Mouse (Mus musculus) activated CD4-positive, CD25-positive, alpha-beta regulatory T cell, adult 4 months (primary cell): ENCODE data around the gene Ech1. TPM values are rescaled to one million over a fixed set of nuclear protein-coding genes. Genes with fewer than 3 reads are reported as not detected.

ENCODE experiments used
- ATAC-seq: one replicate; pipeline ENCODE4 v1.8.0; 2017
- polyA plus RNA-seq, 2 experiments: library from polyadenylated mRNA; unstranded; fragments of 100-300 nt; shearing (Covaris generic); gene quantifications; one replicate each; pipeline ENCODE4 v1.2.1; 2017

Ech1 gene
- polyA plus RNA-seq, 2 experiments from 2014 or later = 192 to 199 TPM

DNA sequence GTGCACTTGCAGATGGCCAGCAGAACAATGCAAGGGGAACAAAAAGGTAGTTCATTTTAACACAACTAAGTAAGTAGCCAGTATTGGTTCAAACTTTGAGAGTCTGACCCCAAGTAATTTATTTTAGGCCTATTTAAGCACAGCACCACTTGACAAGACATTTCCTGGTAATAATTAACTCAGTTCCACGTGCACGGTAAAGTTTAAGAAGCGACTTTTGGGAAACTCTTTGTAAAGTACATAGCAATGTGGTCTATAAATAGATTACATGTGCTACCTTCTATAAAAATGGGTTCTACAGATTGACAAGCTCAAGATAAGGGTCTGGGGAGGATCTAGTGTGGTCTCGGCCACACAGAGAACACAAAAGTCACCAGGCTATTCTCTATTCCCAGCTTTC lies 21.3 kb upstream of the Ech1 start:
- ATAC-seq = no peak

DNA sequence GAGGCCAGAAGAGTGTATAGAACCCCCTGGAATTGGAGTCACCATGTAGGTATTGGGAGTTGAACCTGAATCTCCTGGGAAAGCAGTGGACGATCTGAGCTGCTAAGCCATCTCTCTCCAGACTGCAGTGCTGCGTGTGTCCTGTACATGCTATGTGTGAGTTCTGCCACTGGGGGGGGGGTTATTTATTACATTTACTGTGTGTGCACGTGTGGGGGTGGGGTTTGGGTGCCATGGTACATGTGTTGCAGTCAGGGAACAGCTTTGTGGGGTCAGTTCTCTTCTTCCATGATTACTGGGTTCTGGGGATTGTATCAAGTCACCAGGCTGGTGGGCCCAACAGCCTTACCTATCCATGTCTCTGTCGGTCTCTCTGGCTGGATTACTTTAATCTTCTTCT lies 18.1 kb upstream of the Ech1 start:
- ATAC-seq = no peak

DNA sequence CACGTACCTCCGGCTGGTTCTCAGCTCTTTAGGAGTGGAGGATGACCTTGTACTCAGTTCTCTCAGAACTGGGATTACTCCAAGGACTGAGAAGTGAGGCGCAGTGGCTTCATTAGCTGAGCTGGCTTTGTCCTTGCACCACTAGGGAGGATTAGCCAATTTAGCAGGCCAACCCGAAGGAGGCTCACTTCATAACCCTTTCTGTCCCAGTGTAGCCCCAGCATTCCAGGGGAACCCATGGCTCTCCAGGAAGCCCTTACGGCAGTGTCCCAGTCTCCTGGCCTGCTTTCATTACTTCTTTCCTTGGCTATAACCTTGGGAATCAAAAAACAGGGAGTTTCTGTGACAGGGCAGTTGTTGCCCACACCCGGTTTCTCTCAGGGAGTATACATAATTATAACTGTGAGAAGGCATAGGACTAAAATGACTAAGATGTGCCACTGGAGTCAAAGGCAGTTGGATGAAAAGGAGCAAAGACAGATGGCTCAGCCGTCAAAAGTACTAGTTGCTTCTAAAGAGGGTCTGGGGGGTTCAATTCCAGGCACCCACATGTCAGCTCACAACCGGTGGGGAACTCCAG lies 17.3 kb upstream of the Ech1 start:
- ATAC-seq = no peak

DNA sequence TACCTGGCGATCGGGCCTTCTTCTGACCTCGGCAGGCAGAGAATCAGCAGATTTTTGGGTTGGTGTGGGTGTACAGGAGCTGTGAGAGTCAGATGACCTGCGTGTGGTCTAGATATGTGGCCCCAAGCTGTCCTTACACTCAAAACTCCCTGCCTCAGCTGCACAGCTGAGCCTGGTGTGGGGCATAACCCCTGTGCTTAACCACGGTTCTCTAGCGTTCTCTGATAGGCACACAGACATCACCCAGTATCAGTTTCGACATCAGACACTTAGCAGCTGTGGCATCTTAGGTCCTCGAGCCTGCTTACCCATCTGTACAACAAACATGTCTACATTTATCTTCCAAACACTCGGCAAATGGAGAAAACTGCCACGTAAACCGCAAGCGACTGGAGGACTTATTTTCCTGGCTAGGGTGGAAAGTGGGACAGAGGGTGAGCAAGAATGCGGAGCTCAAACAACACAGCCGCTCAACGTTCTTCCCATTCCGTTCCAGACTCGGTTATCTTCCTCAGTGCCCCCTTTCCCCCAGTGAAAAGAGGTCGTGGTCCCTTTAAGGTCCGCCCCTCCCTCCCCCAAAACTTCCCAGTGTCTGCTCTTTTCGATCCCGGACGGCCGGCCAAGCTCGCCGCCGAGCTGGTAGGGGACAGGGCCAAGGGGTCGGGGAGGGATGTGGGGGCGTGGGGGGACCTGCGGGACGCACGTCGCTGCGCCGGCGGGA lies 16.6 kb upstream of the Ech1 start, which contains the start of gene Hnrnpl:
Hnrnpl (plus strand) TSS at position 321 of the 721 bp plus-strand sequence.
- peak; percentile 12 for ATAC-seq

DNA sequence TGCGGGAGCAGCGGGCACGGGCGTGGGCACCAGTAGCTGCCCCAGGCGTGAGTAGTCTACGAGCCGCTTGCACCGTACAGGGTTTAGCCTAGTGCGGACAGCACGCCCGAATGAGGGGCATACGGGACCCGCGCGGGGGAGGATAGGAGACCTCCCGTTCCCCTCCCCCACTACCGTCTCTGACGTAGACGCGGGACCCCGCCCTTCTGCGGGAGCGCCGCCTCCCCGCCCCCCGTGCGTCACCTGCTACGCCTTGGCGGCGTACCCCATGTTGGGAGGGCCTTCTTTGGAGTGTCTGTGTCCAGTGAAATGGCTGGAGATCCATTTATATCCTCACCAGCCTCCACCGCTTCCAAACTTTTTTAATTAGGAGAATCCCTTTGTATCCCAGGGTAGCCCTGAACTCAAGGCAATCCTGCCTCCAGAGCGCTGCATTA lies 16.0 kb upstream of the Ech1 start:
- peak; percentile 37 for ATAC-seq

DNA sequence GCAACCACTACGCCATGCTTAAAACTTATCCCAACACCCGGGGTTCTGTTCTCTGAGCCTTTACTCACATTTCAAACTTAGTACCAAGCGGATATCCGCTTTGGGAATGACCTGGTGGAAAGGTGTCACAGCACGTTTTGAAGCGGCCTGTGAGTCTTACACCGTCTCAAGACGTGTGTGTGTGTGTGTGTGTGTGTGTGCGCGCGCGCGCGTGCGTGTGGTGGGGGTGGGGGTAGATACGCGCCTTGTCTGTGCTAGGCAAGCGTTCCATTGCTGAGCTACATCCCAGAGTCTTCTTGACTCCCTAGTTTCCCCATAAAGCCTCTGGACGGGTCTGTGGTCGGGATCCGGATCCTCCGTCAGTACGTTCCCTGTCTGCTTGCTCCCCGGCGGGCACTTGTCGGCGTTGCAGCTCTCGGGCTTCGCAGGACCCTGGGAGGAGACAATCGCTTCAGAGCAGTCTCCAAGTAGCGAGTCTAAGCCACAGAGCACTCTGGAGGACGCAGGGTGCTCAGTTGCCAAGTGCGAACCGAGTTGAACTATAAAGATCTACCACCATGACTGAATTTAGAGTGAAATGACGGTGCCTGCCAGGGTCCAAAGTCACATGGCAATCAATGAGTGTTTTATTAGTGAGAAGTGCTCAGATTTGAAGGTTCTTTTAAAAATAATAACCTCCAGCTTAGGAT lies 15.5 kb upstream of the Ech1 start:
- peak; percentile 21 for ATAC-seq

DNA sequence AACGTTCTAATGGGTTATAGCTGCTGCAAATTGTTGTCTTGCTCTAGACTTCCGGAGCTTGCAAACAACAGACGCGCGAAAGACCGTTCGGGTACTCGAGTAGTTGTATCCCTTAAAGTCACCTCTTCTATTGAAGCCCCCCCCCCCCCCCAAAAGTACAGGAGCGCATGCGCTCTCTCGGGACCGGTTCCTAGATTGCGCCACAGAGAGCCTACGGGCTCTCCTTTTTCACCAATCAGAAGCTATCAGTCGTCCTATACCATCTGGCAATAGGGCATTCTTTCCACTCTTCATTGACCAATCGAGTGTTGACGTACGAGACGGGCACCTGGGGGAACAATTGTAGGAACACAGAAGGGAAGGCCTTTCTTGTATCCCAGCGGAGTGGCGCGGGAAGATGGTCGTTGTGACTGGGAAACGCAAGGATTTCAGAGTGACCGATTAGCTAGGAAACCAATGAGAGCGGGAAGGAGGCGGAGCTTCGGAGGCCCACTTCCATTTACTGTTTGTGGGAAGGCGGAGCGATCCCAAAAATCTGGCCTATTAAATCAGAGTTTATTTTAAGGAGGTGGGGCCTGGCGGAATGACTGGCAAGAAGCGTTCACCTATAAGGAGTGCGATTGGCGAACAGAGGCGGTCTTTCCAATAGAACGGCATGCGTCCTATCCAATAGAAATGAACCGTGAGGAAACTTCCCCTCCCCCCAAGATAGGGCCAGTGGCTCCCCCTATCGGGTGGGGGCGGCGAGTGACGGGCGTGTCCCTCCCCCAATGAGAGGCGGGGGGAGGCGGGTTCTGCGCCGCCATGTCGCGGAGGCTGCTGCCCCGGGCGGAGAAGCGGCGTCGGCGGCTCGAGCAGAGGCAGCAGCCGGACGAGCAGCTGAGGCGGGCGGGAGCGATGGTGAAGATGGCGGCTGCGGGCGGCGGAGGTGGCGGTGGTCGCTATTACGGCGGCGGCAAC lies 14.6 kb upstream of the Ech1 start:
- ATAC-seq = peak; percentile 73

DNA sequence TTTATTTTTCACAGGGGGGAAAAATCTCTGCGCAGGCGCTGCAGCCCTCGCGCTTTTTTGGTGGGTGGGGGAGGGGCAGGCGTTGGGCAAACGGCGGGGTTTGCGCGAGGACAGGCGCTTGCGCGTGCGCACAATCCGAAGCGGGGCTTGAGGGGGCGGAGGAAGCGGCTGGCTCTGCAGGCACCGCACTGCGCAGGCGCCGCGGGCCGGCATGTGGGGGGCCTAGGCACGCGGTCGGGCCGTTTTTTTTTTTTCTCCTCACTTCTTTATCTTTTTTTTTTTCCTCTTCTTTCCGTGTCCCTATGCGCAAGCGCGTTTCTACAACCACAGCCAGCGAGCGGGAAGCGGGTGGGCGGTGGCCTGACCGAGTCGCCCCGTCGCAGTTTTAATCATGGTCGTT lies 13.8 kb upstream of the Ech1 start:
- no peak for ATAC-seq

DNA sequence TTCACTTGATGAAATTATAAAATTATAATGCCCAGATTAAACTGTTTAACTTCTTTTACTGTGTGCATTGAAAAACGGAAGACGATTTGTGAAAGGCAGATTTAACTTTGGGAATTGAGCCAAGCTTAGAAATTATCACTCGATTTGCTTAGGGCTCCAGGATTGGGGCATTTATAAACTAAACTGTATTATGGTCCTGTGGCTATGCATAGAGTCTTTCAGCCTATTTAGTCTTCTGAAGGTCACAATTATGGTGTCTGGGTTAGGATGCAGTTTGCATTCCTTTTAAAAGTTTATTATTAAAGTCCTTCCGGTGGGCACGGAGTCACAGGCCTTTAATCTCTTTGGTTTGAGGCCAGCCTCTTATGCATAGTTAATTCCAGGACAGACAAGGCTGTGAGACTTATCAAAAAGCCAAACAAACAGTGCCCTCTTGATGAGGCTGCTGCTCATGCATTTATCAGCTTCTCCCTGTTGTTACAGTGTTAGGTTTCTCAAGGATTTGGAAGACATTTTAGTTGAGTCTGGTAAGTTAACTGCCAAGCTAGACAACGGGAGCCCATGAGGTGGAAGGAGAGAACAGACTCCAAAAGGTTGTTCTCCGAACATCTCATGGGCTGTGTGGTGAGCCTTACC lies 13.3 kb upstream of the Ech1 start:
- no peak for ATAC-seq

DNA sequence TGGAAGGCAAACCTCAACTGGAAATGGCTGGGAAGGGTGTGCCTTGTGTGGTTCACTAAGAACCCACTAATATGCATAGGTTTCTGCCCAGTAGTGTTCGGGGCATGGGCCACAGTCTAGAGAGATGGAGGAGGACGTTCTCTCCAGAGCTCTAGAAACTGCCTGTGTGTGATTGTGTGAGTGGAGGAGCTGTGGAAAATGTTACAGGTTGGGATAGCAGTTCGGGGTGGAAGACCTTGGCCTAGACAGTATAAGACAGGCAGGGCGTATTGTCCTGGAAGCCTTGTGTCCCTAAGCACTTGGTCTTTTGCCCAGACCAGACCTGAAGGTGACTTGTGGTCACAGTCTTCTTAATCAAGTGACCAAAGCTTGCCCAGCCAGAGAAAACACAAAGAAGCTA lies 12.6 kb upstream of the Ech1 start:
- ATAC-seq = no peak

DNA sequence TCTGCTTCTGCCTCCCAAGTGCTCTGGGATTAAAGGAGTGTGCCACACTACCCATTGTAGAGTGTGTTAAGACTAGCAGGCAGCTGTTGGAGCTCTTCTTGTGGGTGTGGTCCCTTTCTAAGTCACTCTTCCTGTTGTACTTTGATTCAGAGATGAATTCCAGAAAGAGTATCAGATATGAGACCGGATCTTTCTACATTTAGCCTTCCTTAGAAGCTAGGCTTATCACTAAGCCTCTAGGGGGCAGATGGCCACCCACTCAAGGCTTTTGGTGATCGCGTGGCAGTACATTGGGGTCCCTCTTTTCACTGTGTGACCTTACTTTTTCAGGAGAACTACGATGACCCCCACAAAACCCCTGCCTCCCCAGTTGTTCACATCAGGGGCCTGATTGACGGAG lies 12.1 kb upstream of the Ech1 start:
- no peak for ATAC-seq

DNA sequence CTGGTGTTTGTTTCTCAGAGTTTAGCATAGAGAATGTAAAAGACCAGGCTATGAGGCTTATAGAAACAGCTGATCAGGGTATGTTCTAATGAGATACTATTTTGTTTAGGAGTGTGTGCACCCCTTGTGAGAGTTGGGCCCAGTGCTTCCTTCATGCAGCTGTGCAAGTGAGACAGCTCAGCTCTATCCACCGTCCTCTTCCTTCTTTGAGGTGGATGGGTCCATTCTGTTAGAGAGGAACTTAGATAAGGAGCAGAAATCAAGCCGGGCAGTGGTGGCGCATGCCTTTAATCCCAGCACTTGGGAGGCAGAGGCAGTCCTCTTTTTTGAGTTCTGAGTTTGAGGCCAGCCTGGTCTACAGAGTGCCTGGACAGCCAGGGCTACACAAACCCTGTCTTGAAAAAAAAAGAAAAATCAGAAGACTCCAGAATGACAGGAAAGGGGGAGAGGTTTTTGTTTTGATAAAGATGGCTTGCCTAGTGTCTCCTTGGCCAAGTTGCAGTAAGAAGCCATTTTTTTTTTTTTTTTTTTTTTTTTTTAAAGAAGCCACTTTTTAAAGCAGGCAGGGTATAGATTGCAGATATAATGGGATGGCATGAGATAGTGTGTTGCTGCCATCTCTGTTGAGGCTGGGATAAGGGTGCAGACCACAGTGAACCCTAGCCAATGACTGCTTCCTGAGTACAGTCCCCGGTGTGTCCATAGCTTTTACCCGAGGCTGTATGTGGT lies 10.5 kb upstream of the Ech1 start:
- ATAC-seq = no peak

DNA sequence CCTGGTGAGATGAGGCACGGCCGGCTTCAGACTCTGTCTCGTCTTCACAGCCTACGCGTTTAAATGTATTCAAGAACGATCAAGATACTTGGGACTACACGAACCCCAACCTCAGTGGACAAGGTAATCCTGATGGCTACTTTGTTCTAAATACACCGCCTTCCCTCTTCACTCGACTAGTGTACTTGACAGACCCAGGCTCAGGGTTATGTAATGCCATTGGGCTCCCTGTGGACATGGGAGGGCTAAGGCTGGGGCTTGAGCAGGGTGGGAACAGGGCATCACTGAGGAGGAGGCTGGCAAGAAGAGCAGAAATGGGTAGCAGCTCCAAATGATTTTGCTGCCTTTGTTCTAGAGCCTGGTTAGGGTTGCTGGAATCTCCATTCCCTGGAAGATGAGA lies 9.8 kb upstream of the Ech1 start:
- no peak for ATAC-seq

DNA sequence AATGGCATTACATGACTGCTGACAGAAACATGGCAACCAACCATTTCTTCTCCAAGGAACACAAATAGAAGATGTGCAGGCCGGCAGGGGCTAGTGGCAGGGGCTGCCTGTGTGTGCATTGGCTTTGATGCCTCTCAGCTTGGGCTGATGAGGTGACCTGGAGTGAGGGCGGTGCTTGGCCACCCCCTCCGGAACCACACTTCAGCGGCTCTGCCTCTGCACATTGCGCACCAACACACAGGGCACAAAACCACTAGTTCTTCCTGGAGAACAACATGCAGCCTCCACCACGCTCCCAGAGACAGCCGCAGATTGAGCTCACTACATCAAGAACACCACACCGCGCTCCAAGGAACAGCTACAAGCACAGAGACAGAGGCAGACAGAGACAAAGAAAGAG lies 8.8 kb upstream of the Ech1 start:
- no peak for ATAC-seq

DNA sequence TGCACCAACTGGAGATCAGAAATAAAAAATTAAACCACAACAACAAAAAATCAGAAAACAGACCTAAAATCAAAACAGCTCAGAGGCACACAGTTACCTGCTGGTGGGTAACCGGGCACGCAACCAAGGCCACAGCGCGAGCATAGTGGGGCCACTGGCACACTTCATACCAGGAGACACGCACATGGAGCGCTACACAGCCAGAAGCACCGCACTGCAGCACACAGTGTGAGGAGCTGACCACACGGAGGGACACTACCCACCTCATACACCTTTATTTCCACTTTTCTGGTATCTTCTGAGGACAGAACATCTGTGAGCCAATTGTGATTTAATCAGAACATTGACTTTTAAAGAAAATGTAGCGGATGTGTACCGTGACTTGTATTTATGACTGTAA lies 8.1 kb upstream of the Ech1 start:
- no peak for ATAC-seq

DNA sequence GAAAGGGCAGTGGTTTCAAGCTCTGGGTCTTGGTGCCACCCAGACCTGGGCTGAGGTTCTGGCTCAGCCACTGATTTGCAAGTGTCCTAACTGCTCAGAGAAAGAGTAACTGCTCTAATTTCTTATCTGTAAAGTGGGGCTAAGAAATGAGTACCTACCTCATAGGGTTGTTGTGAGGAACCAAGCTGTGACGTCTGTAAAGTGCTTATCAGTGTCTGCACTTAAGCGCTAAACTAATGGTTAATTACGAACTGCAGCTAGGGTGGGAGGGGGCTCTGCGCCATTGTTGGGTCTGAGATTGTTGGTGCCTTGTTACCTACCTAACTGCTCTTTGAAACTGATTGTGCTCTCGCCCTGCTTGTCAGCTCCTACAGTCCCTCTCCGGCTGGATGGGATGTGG lies 7.5 kb upstream of the Ech1 start:
- ATAC-seq = no peak

DNA sequence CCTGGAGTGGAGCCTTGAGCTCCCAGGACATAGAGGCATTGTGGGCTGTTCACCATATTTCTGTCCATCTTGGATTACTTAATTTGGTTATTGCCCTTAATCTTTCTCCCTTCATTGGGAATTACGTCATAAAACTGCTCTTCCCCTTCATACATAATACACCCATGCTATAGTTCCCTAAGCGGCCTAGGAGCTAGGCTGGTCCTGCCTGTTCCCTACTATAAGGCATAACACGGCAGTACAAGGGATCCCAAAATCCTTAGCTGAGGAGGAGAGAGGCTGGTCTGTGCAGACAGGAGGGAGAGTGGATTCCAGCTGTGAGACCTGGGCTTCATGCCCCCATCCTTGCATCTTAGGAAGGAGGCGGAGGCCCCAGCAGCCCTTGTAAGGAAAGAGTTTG lies 7.1 kb upstream of the Ech1 start:
- no peak for ATAC-seq

DNA sequence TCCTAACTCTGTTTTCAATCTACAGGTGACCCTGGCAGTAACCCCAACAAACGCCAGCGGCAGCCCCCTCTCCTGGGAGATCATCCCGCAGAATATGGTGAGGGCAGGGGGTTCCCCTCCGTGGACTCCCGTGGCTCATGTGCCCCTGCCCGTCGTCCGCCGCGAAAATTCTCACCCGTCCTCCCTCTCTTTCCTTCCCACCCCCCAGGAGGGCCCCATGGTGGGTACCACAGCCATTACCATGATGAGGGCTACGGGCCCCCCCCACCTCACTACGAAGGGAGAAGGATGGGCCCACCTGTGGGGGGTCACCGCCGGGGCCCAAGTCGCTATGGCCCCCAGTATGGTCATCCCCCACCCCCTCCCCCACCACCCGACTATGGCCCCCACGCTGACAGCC lies 6.6 kb upstream of the Ech1 start:
- no peak for ATAC-seq

DNA sequence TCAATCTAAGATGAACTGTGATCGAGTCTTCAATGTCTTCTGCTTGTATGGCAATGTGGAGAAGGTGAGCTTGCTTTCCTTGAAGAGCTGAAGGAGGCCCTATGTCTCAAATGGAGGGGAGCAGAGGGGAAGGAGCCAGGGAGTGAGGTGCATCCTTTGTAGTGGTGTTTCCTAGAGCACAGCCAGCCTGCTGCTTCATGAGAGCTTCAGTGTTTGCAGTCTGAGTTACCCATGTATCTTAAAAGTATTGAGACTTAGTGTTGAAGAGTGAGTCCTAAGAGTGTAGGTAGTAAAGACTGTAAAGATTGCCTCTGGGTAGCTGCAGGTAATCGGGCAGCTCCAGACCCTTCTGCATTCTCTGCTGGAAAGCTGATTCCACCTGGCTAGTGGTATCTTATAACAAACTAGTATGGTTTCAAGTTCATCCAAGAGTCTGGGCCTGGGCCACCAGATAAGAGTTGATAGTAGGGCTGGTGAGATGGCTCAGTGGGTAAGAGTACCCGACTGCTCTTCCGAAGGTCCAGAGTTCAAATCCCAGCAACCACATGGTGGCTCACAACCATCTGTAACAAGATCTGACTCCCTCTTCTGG lies 6.1 kb upstream of the Ech1 start:
- no peak for ATAC-seq

DNA sequence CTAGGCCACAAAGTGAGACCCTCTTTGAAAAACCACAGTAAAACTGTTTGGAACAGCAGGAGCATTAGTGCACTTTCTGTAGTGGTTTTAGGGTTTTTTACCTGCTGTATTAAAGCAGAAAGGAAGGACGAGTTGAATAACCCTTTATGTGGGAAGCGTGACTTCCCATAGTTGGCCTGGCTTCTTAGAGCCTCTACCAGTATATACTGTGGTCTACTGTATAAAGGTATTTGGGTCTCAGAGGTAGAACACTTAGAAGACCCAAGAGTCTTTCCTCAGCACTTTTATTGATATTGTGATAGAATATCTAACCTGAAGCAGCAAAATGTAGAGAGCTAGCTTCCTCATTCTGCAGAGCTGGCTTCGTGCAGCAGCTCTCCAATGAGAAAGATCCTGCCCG lies 5.4 kb upstream of the Ech1 start:
- no peak for ATAC-seq
